Mouse (Mus musculus): Measurements from ENCODE around the gene Myo7a.

Myo7a gene

GRCm38 (mm10) chr7:98095852-98096251 is 23.5 kb downstream of the Myo7a start:
- no peak for DNase-seq

- no peak for DNase-seq
These were observed 33.0 kb downstream of the Myo7a start for GRCm38 (mm10) chr7:98086346-98086745.

GRCm38 (mm10) chr7:98085314-98085713 is 34.0 kb downstream of the Myo7a start:
- DNase-seq = no peak

GRCm38 (mm10) chr7:98084541-98085293 is 34.6 kb downstream of the Myo7a start:
- no peak for DNase-seq

GRCm38 (mm10) chr7:98082376-98082775 is 36.9 kb downstream of the Myo7a start:
- DNase-seq = no peak

- no peak for DNase-seq
These were observed 41.9 kb downstream of the Myo7a start for GRCm38 (mm10) chr7:98077453-98077852.

- DNase-seq = peak; percentile 85
These were observed 47.7 kb downstream of the Myo7a start for GRCm38 (mm10) chr7:98071620-98072019.

GRCm38 (mm10) chr7:98066229-98066628 is 53.1 kb downstream of the Myo7a start:
- DNase-seq = peak; percentile 1

GRCm38 (mm10) chr7:98054942-98055341 is 64.4 kb downstream of the Myo7a start:
- DNase-seq = no peak

GRCm38 (mm10) chr7:98054461-98054860 is 64.9 kb downstream of the Myo7a start:
- no peak for DNase-seq

- DNase-seq = peak; percentile 40
These were observed 67.3 kb downstream of the Myo7a start for GRCm38 (mm10) chr7:98051980-98052379.

GRCm38 (mm10) chr7:98048101-98048824 is 71.1 kb downstream of the Myo7a start:
- DNase-seq = no peak

GRCm38 (mm10) chr7:98002617-98003016 is 116.7 kb downstream of the Myo7a start:
- DNase-seq = no peak
